Mouse (Mus musculus) midbrain, embryonic 12.5 days (tissue): Measurements from ENCODE around the gene Raly. TPM values are rescaled to one million over a fixed set of nuclear protein-coding genes. Genes with fewer than 3 reads are reported as not detected.
A peak's percentile ranks its signal among the peaks of the same experiment; 100 is the strongest.

Source experiments
- ATAC-seq: fragments of 200-750 bp; cut with Nextera tagmentation; 2 replicates; pipeline ENCODE4 v1.8.0; 2017; ENCODE audit warnings: low read depth, moderate TSS enrichment, moderate library complexity; ENCODE audit not compliant: low FRiP score
- H3K27ac ChIP-seq: fragments of 300-500 bp; sonication (generic); replicated peaks from 2 replicates; pipeline ENCODE4 v1.5.1; 2016; ENCODE audit warnings: mild to moderate bottlenecking
- H3K27me3 ChIP-seq: fragments of 300-500 bp; sonication (generic); 2 replicates; pipeline ENCODE4 v1.6.1; 2016; ENCODE audit warnings: mild to moderate bottlenecking
- H3K36me3 ChIP-seq: fragments of 300-500 bp; sonication (generic); 2 replicates; pipeline ENCODE4 v1.6.1; 2016
- H3K4me1 ChIP-seq: fragments of 300-500 bp; sonication (generic); 2 replicates; pipeline ENCODE4 v1.6.1; 2016
- H3K4me2 ChIP-seq: fragments of 300-500 bp; sonication (generic); replicated peaks from 2 replicates; pipeline ENCODE4 v1.6.1; 2016; ENCODE audit warnings: mild to moderate bottlenecking, moderate library complexity
- H3K4me3 ChIP-seq: fragments of 300-500 bp; sonication (generic); 2 replicates; pipeline ENCODE4 v1.5.1; 2016; ENCODE audit warnings: mild to moderate bottlenecking
- H3K9ac ChIP-seq: fragments of 300-500 bp; sonication (generic); replicated peaks from 2 replicates; pipeline ENCODE4 v1.6.1; 2016; ENCODE audit warnings: mild to moderate bottlenecking, moderate library complexity
- H3K9me3 ChIP-seq: fragments of 300-500 bp; sonication (generic); 2 replicates; pipeline ENCODE4 v1.6.1; 2016; ENCODE audit warnings: mild to moderate bottlenecking
- WGBS: fragments of 180-500 bp; shearing (Covaris S2); methylation state at CpG from one replicate; pipeline ENCODE4 v1.1.7; 2016; 5-methylcytosine and 5-hydroxymethylcytosine counted together
- polyA plus RNA-seq: library from polyadenylated mRNA; unstranded; fragments of >200 nt; fragmentation: Nextera tagmentation; extraction: Ambion mirVana; gene quantifications from 2 replicates; pipeline ENCODE4 v1.2.1, GENCODE M21; 2016

Raly gene
- polyA plus RNA-seq, 1 experiment from 2014 or later, result 44.6 TPM

DNA sequence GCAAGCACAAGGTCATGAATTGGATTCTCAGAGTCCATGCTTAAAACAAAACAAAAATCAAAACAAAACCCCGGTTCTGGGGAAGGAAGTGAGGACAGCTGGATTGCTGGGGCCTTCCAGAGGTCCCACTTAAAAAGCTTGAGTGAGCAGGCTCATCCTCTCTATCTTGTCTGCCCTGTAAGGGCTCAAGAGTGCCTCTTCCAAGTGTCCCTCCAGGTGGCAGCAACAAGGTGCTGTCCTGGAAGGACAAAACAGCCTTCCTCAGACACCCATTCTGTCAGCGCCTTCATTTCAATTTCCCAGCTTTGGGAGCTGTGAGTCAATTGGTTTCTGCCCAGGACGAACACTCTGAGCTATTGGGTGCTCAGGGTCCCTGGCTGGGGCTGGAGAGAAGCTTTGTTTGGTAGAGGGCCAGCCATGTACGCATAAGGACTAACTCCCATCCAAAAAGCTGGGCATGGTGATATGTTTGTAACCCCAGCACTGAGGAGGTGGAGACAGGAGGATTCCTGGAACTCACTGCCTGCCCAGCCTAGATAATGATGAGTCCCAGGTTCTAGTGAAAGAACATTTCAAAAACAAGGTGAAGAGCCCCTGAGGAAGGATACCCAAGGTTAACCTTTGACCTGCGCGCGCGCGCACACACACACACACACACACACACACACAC lies 25.9 kb upstream of the Raly start:
- no peak overlapping the region for H3K4me2 ChIP-seq
- H3K27ac ChIP-seq, result no peak overlapping the region
- no peaks in the 10 kb centered on the region for H3K36me3 ChIP-seq
- 0 out of 2 replicates have a peak, but pooled peaks cover 5% of the 10 kb centered on the region for H3K4me1 ChIP-seq
- no peak overlapping the region for H3K4me3 ChIP-seq
- H3K9me3 ChIP-seq, result no peaks in the 10 kb centered on the region
- no peak for ATAC-seq
- WGBS, result 84% methylated on average over 9 of the region's 9 CpGs
- no peaks in the 10 kb centered on the region for H3K27me3 ChIP-seq
- H3K9ac ChIP-seq, result no peak overlapping the region

DNA sequence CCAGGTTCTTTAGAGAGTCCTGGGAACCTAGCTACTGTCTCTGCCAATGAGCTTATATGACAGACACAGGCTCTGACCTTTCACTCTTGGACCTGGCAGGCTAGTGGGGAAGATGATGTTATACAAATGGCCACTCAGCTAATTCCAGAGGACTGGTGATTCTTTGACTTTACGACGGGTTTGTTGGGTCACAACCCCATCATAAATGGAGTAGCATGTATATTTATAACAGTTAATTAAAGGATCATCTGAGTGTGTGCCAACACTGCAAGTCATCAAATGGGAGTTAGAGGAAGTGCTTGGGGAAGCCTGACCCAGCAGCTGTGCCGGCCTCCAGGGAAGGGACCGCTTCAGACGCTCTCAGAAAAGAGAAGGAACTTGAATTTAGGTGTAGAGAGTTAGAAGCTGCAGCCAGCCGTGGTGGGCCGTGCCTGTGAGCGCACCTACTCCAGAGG lies 25.3 kb upstream of the Raly start:
- no peak overlapping the region for H3K4me2 ChIP-seq
- no peak overlapping the region for H3K4me3 ChIP-seq
- H3K36me3 ChIP-seq, result no peaks in the 10 kb centered on the region
- 0 out of 2 replicates have a peak, but pooled peaks cover 5% of the 10 kb centered on the region for H3K4me1 ChIP-seq
- ATAC-seq, result no peak
- H3K9ac ChIP-seq, result no peak overlapping the region
- H3K27ac ChIP-seq, result no peak overlapping the region
- H3K27me3 ChIP-seq, result no peaks in the 10 kb centered on the region
- 85% methylated on average over 8 of the region's 8 CpGs for WGBS
- H3K9me3 ChIP-seq, result no peaks in the 10 kb centered on the region

DNA sequence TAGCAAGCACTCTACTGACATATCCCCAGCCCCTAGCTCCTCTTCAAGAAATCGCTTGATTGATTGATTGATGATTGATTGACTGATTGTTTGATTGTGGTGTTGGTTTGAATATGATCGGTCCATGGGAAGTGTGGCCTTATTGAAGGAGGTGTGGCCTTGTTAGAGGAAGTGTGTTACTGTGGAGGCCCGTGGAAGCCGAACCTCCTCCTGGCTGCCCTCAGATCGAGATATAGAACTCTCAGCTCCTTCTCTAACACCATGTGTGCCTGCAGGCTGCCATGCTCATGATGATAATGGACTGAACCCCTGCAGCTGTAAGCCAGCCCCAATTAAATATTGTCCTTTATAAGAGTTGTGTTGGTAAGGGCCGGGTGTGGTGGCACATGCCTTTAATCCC lies 23.8 kb upstream of the Raly start:
- no peaks in the 10 kb centered on the region for H3K27me3 ChIP-seq
- WGBS, result 94% methylated on average over 6 of the region's 6 CpGs
- ATAC-seq, result no peak

DNA sequence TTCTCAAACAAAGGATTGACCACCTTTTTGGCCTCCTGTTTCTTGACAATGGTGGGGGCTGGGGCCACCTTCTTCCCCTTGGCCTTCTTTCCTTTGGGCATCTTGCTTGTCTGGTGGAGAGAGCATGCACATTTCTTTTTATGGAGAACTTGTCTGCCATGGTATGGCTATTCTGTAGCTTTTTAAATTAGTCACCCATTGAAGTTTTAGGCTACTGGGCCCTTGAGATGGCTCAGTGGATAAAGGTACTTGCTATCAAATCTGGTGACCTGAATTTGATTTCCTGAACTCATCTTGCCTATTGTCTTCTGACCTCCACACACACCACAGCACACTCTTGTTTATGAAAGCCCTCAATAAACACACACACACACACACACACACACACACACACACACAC lies 21.0 kb upstream of the Raly start, which contains the start of gene Gm14214:
Gene Gm14214 (minus strand): TSS at position 101 of the 400 bp plus-strand sequence.
- Histone ChIP-seq H3K36me3 (no peaks in the 10 kb centered on the region), H3K27ac (no peak within 1 kb of the TSS), H3K27me3 (no peaks in the 10 kb centered on the region), H3K4me2 (no peak within 1 kb of the TSS), H3K4me3 (no peak within 1 kb of the TSS), H3K9me3 (no peaks in the 10 kb centered on the region; the same call in 1 of the 2 replicates), H3K9ac (no peak within 1 kb of the TSS), H3K4me1 (0 out of 2 replicates have a peak, but pooled peaks cover 5% of the 10 kb centered on the region)
- no peak for ATAC-seq

More for the DNA sequence above, 23.8 kb upstream of the Raly start:
- Histone ChIP-seq H3K4me2 (no peak overlapping the region), H3K27ac (no peak overlapping the region), H3K9ac (no peak overlapping the region), H3K36me3 (no peaks in the 10 kb centered on the region), H3K9me3 (no peaks in the 10 kb centered on the region), H3K4me1 (0 out of 2 replicates have a peak, but pooled peaks cover 5% of the 10 kb centered on the region), H3K4me3 (no peak overlapping the region)

DNA sequence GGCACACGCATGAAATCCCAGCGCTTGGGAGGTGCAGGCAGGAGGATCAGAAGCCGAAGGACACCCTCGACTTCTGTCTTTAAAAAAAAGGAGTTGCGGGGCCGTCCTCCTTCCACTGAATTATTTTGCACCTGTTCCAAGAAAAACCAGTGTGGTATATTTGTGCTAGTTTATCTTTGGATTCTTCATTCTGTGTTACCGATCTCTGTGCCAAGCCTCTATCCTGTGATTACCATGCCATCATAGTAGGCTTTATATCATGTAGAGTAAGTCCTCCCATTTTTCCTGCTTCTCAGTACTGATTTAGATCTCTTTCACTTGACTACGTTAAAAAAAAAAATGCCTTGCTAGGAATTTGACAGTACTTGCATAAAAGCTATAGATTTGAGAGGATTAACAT lies 19.3 kb upstream of the Raly start:
- H3K9ac ChIP-seq, result no peak overlapping the region
- no peaks in the 10 kb centered on the region; the same call in 1 of the 2 replicates for H3K9me3 ChIP-seq
- no peaks in the 10 kb centered on the region for H3K36me3 ChIP-seq
- WGBS, result 84% methylated on average over 8 of the region's 8 CpGs
- H3K4me2 ChIP-seq, result no peak overlapping the region
- no peak for ATAC-seq
- no peaks in the 10 kb centered on the region for H3K27me3 ChIP-seq
- no peak overlapping the region for H3K27ac ChIP-seq
- 0 out of 2 replicates have a peak, but pooled peaks cover 5% of the 10 kb centered on the region for H3K4me1 ChIP-seq
- H3K4me3 ChIP-seq, result no peak overlapping the region

DNA sequence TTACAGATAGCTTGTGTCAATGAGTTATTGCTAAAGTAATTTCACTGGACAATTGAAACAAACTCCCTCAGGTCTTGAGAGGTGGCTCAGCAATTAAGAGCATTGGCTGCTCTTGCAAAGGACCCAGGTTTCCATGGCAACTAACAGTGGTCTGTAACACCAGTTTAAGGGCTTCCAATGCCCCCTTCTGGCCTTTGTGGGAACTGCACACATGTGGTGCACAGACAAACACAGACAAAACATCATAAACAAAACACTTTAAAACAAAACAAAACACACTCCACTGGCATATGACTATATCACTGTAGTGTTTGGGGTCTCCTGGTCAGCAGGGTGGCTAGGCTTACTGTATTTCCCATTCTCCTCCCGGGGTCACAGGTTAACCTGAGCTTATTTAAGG lies 16.9 kb upstream of the Raly start:
- H3K9ac ChIP-seq, result no peak overlapping the region
- H3K27me3 ChIP-seq, result no peaks in the 10 kb centered on the region
- H3K4me1 ChIP-seq, result no peaks in the 10 kb centered on the region
- WGBS, result 82% methylated on average over 1 of the region's 1 CpGs
- no peaks in the 10 kb centered on the region; the same call in 1 of the 2 replicates for H3K9me3 ChIP-seq
- H3K27ac ChIP-seq, result no peak overlapping the region
- no peak overlapping the region for H3K4me3 ChIP-seq
- no peak overlapping the region for H3K4me2 ChIP-seq
- no peak for ATAC-seq
- no peaks in the 10 kb centered on the region for H3K36me3 ChIP-seq

DNA sequence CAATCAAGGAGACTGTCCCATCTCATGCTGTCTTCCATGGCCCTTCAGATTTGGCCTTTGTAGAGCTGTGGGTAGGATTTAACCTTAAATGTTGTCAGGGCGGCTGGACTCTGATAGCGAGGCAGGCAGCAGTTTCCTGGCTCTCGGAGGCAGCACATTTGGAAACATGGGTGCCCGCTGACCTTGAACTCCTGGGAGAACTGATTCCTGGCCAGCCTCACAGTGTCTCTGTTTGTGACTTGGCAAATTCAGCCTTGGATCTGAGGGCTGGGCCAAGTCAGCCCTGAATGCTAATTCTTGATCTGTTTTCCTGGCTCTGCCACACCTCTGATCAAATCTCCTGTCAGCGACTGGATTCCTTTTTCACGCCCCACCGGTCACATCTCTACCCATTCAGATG lies 14.4 kb upstream of the Raly start:
- Histone ChIP-seq H3K36me3 (no peaks in the 10 kb centered on the region), H3K4me1 (no peaks in the 10 kb centered on the region), H3K27me3 (no peaks in the 10 kb centered on the region), H3K27ac (no peak overlapping the region), H3K4me3 (no peak overlapping the region), H3K9ac (no peak overlapping the region), H3K4me2 (no peak overlapping the region), H3K9me3 (no peaks in the 10 kb centered on the region; the same call in 1 of the 2 replicates)
- 75% methylated on average over 7 of the region's 7 CpGs for WGBS
- ATAC-seq, result no peak

DNA sequence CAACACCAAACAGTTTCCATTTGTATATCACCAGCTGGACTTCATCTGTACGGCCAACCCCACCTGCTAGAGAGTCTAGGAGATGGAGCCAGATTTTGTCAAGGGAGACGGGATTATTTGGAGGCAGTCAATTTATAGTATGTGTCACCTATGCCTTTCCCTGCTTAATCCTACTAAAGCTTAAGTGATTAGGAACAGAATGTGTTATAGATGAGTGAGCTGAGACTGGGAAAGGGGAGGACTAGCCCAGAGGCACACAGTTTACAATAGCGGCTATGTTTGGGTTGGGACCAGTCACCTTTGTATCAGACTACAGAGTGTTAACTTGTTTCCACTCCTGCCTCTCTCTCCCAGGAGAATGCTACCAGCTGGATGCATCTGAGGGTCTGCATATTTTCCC lies 11.2 kb upstream of the Raly start:
- H3K27ac ChIP-seq, result no peak overlapping the region
- no peaks in the 10 kb centered on the region for H3K9me3 ChIP-seq
- no peaks in the 10 kb centered on the region for H3K27me3 ChIP-seq
- H3K4me1 ChIP-seq, result peaks cover 18% of the 10 kb centered on the region
- H3K36me3 ChIP-seq, result no peaks in the 10 kb centered on the region
- no peak overlapping the region for H3K9ac ChIP-seq
- ATAC-seq, result no peak
- H3K4me2 ChIP-seq, result no peak overlapping the region
- WGBS, result 59% methylated on average over 3 of the region's 3 CpGs
- no peak overlapping the region for H3K4me3 ChIP-seq

DNA sequence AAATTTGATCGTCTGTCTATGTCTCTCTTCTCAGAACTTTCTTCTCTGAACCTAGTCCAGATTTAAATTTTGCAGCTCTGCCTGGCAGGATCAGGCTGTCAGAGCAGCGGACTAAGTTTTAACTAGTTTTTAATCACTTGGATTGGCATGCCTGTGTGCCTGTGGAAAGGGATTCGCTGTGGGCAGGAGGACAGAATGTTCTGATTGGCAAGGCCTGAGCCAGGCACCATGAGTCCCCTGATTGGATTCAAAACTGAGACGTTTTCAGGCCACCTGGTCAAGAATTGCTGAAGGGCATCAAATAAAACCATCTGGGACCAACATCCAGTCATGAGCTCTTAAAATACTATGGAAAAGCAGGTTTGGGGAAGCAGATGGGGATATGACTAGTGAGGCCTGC lies 8.5 kb upstream of the Raly start:
- no peak overlapping the region for H3K4me2 ChIP-seq
- no peak overlapping the region for H3K9ac ChIP-seq

DNA sequence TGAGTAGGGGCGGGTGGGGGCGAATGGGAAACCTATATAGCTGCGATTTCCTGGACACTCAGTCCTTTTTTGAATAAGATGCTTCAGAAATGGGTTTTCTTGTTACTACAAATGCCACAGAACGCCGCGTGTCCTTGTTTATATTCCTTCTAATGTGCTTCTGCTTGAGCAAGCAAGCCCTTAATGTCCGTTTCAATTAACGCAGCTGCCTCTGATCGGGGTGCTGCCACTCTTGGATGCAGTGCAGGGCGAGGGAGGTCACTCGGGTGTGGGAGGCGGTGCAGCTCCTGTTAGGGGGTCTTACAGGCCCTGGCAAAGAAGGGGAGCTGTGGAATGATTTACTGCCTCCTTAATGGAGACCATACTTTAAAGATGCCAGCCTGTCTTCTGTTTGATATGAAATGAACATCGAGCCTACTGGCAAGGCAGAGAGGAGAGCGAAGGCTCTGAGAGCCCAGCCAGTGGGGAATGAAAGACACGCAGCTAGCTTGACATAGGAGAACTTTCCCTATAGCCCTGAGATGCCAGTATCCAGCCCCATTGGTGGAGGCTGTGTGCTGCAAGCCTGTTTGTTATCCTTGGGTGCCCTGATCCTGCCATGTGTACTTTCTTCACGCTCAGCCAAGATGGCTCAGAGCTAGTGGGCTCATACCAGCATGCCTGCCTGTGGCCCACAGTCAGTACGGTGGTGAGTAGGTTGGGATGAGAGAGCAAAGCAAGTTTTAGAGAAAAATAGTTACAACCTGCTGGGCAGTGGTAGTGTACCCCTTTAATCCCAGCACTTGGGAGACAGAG lies 7.8 kb upstream of the Raly start:
- Histone ChIP-seq H3K36me3 (no peaks in the 10 kb centered on the region), H3K4me3 (no peak overlapping the region), H3K27me3 (no peaks in the 10 kb centered on the region), H3K4me2 (no peak overlapping the region), H3K4me1 (peaks cover 30% of the 10 kb centered on the region), H3K27ac (no peak overlapping the region), H3K9ac (no peak overlapping the region), H3K9me3 (no peaks in the 10 kb centered on the region)
- no peak for ATAC-seq
- 67% methylated on average over 17 of the region's 17 CpGs for WGBS

More for the DNA sequence above, 8.5 kb upstream of the Raly start:
- 84% methylated on average over 4 of the region's 4 CpGs for WGBS
- Histone ChIP-seq H3K27ac (no peak overlapping the region), H3K27me3 (no peaks in the 10 kb centered on the region), H3K4me3 (no peak overlapping the region), H3K36me3 (no peaks in the 10 kb centered on the region), H3K4me1 (peaks cover 30% of the 10 kb centered on the region), H3K9me3 (no peaks in the 10 kb centered on the region)
- no peak for ATAC-seq

DNA sequence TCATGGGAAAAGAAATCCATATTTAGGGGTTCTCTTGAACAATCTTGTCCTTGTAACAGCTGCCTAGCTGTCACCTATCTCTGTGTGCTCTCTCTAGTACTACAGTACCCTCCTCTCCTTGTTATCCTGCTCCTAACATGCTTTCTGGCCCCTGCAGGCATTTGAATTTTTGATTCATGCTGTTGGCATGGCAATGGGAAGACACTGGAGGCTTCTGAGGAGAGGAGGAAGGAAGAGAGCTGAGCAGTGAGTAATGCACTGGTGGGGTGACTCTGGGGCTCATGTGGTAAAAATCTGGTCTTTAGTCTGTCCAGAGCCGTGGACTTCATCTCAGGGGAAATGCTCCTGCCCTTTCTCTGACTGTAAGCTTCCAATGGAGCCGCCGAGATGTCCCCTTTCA lies 5.6 kb upstream of the Raly start:
- Histone ChIP-seq H3K9me3 (no peaks in the 10 kb centered on the region), H3K9ac (no peak overlapping the region), H3K36me3 (no peaks in the 10 kb centered on the region), H3K27me3 (no peaks in the 10 kb centered on the region), H3K27ac (peak overlapping the region; percentile 39; the same call in 1 of the 2 replicates), H3K4me3 (no peak overlapping the region), H3K4me1 (peaks cover 35% of the 10 kb centered on the region), H3K4me2 (no peak overlapping the region)
- no peak for ATAC-seq
- WGBS, result 59% methylated on average over 3 of the region's 3 CpGs

DNA sequence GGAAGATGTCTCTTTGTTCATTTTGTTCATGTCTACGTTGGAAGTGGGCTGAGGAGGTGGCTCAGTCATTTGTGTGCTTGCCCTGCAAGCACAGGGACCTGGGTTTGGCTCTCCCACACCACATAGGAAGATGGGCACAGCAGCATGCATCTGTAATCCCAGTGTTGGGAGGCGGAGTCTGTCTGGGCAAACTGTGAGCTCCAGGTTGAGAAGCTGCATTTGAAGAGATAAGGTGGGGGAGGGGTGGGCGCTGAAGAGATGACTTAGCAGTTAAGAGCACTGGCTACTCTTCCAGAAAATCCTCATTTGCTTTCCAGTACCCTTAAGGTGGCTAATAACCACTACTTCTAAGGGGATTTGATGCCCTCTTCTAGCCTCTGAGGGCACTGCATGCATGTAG lies 4.7 kb upstream of the Raly start:
- H3K4me1 ChIP-seq, result peaks cover 35% of the 10 kb centered on the region
- ATAC-seq, result no peak

More for the DNA sequence above, 4.7 kb upstream of the Raly start:
- H3K27ac ChIP-seq, result no peak overlapping the region
- 40% methylated on average over 3 of the region's 3 CpGs for WGBS
- H3K4me3 ChIP-seq, result no peak overlapping the region
- H3K27me3 ChIP-seq, result no peaks in the 10 kb centered on the region
- no peaks in the 10 kb centered on the region for H3K9me3 ChIP-seq
- no peak overlapping the region for H3K4me2 ChIP-seq
- H3K36me3 ChIP-seq, result no peaks in the 10 kb centered on the region
- H3K9ac ChIP-seq, result no peak overlapping the region
